In genomic region chr11:95980762-95981418, GRCm38 (mm10) we compare ENCODE assay signal across 9 mouse cellular contexts. TPM values are rescaled to one million over a fixed set of nuclear protein-coding genes. Genes with fewer than 3 reads are reported as not detected.
DNase-seq lines count a peak whose midpoint lies in the region; ATAC-seq and TF ChIP-seq lines count a peak whose summit lies in the region.
"Had no signal": no experiment of that assay in that cellular context is flagged by ENCODE, and none has a peak within 500 bp of the region (broad histone marks: within the 10 kb centered on the region; RNA-seq: fewer than 3 reads in every experiment).

No protein-coding gene starts in this region.

- no peaks in the 10 kb centered on the region for H3K36me3 ChIP-seq in MEL (ENCODE audit: control insufficient read depth in 1 of 2, insufficient read depth in 2 of 2, low read length in 2 of 2)

- ATAC-seq in monocyte, adult 5-6 weeks (replicated peaks; ENCODE audit: insufficient number of reproducible peaks, low FRiP score, low TSS enrichment, poor library complexity, severe bottlenecking) = no peak

- H3K4me1 ChIP-seq in MEL (ENCODE audit: control insufficient read depth in 1 of 2, insufficient read depth in 2 of 2, low read length in 2 of 2) = 0 out of 4 replicates have a peak, but pooled peaks cover 0 to 2% of the 10 kb centered on the region in 2 experiments

- TF ChIP-seq POLR2A in MEL (IDR thresholded peaks at IDR 0.05; ENCODE audit: control insufficient read depth in 1 of 2, insufficient read depth in 1 of 2, low read depth in 1 of 2, low read length in 2 of 2, poor library complexity in 1 of 2) = no peak

- TF ChIP-seq RAD21 in MEL (IDR thresholded peaks at IDR 0.05; ENCODE audit: low read depth, low read length) = peak; percentile 67

- no peak overlapping the region for H3K27ac ChIP-seq in layer of hippocampus, adult 2 months
- no peak overlapping the region for H3K27ac ChIP-seq in MEL (ENCODE audit: control insufficient read depth, low read depth, low read length)
- H3K27ac ChIP-seq: neural tube, embryonic 12.5 days had no signal

- no peaks in the 10 kb centered on the region for H3K79me2 ChIP-seq in MEL (ENCODE audit: control insufficient read depth, insufficient read depth, low read length, poor library complexity)

- TF ChIP-seq CTCF in layer of hippocampus, adult 2 months (conservative IDR thresholded peaks at IDR 0.05) = peak; percentile 72
- TF ChIP-seq CTCF in MEL (IDR thresholded peaks at IDR 0.05 in 2 of 3, conservative IDR thresholded peaks at IDR 0.05 in 1 of 3; ENCODE audit: control insufficient read depth in 1 of 3, insufficient read depth in 1 of 3, low read depth in 2 of 3, low read length in 3 of 3, poor library complexity in 1 of 3, severe bottlenecking in 1 of 3) = peak; percentile 85 to 95 (median 90)

- no peaks in the 10 kb centered on the region for H3K9me3 ChIP-seq in MEL (replicated peaks; ENCODE audit: insufficient read depth, low read length)
- H3K9me3 ChIP-seq: neural tube, embryonic 12.5 days had no signal

- no peaks in the 10 kb centered on the region; a peak in 1 of 4 replicates for H3K27me3 ChIP-seq in MEL (ENCODE audit: control insufficient read depth in 1 of 2, insufficient read depth in 2 of 2, low read length in 2 of 2)
- H3K27me3 ChIP-seq: neural tube, embryonic 12.5 days had no signal

- no peak for DNase-seq in layer of hippocampus, adult 2 months (ENCODE audit: low spot score in 2 of 2)
- DNase-seq in layer of hippocampus, adult 11-12 months (ENCODE audit: low spot score) = no peak
- DNase-seq in MEL (ENCODE audit: low read depth, low spot score) = peak; percentile 86
- DNase-seq in embryo, embryonic 10 days (ENCODE audit: low spot score) = peak; percentile 68
- peak; percentile 77 to 82 for DNase-seq in kidney, postnatal 4 days
- DNase-seq in naive thymus-derived CD4-positive, alpha-beta T cell, adult 2 months (ENCODE audit: low read depth) = peak; percentile 52

- no peak overlapping the region for H3K9ac ChIP-seq in MEL (ENCODE audit: control insufficient read depth, low read depth, low read length, poor library complexity, severe bottlenecking)
- H3K9ac ChIP-seq: neural tube, embryonic 12.5 days had no signal

- no peak overlapping the region for H3K4me3 ChIP-seq in layer of hippocampus, adult 2 months
- H3K4me3 ChIP-seq in MEL (ENCODE audit: control insufficient read depth in 1 of 2, insufficient read depth in 1 of 2, low read depth in 2 of 2, low read length in 2 of 2) = no peak overlapping the region
- H3K4me3 ChIP-seq: neural tube, embryonic 12.5 days had no signal

- TF ChIP-seq EP300 in MEL (IDR thresholded peaks at IDR 0.05; ENCODE audit: low read depth in 1 of 2, low read length in 2 of 2) = no peak

TF ChIP-seq in MEL, 35 proteins besides CTCF, POLR2A, EP300 and RAD21:
- TF ChIP-seq ETS1 (IDR thresholded peaks at IDR 0.05; ENCODE audit: low read depth, low read length) (no peak), TBP (IDR thresholded peaks at IDR 0.05; ENCODE audit: low read depth, low read length) (no peak), ZNF384 (IDR thresholded peaks at IDR 0.05; ENCODE audit: low read depth, low read length) (peak; percentile 37; the same call in 1 of the 2 replicates), ZMIZ1 (IDR thresholded peaks at IDR 0.05; ENCODE audit: low read depth, low read length) (no peak), ELF1 (IDR thresholded peaks at IDR 0.05; ENCODE audit: low read depth, low read length) (0 out of 2 replicates have a peak, but pooled peaks have one; percentile 26), MXI1 (IDR thresholded peaks at IDR 0.05; ENCODE audit: low read depth, low read length) (no peak), MYB (IDR thresholded peaks at IDR 0.05; ENCODE audit: low read depth, low read length) (no peak), USF1 (IDR thresholded peaks at IDR 0.05; ENCODE audit: low read depth, low read length) (no peak), ZKSCAN1 (IDR thresholded peaks at IDR 0.05; ENCODE audit: low read depth, low read length) (no peak), MYC (IDR thresholded peaks at IDR 0.05; ENCODE audit: low read depth, low read length) (peak; percentile 40; the same call in 1 of the 2 replicates), MAX (IDR thresholded peaks at IDR 0.05; ENCODE audit: low read length) (no peak), JUND (IDR thresholded peaks at IDR 0.05; ENCODE audit: low read depth, low read length) (no peak), ZC3H11A (IDR thresholded peaks at IDR 0.05; ENCODE audit: low read depth, low read length) (peak; percentile 71), POLR2AphosphoS5 (IDR thresholded peaks at IDR 0.05; ENCODE audit: borderline replicate concordance, low read depth, low read length) (no peak), CHD2 (IDR thresholded peaks at IDR 0.05; ENCODE audit: low read length) (no peak), SIN3A (IDR thresholded peaks at IDR 0.05; ENCODE audit: low read length) (0 out of 2 replicates have a peak, but pooled peaks have one; percentile 20), MAFK (IDR thresholded peaks at IDR 0.05; ENCODE audit: borderline replicate concordance, low read depth, low read length) (no peak; the same call in 1 of the 2 replicates), POLR2AphosphoS2 (IDR thresholded peaks at IDR 0.05; ENCODE audit: low read length) (no peak), GABPA (IDR thresholded peaks at IDR 0.05; ENCODE audit: low read depth, low read length) (no peak; the same call in 1 of the 2 replicates), RCOR1 (IDR thresholded peaks at IDR 0.05; ENCODE audit: low read depth, low read length) (no peak), TAL1 (IDR thresholded peaks at IDR 0.05; ENCODE audit: low read length) (no peak), KAT2A (conservative IDR thresholded peaks at IDR 0.05; ENCODE audit: low read depth, low read length) (no peak), UBTF (IDR thresholded peaks at IDR 0.05; ENCODE audit: borderline replicate concordance, insufficient read depth, low read depth, low read length) (no peak), HCFC1 (IDR thresholded peaks at IDR 0.05; ENCODE audit: low read depth, low read length) (no peak), BHLHE40 (IDR thresholded peaks at IDR 0.05; ENCODE audit: borderline replicate concordance, low read depth, low read length) (peak; percentile 26; the same call in 1 of the 2 replicates), NRF1 (IDR thresholded peaks at IDR 0.05; ENCODE audit: insufficient read depth, low read depth, low read length, poor library complexity, severe bottlenecking) (no peak), USF2 (IDR thresholded peaks at IDR 0.05; ENCODE audit: borderline replicate concordance in 1 of 2, insufficient read depth in 1 of 2, low read depth in 1 of 2, low read length in 2 of 2) (no peak), SMC3 (IDR thresholded peaks at IDR 0.05; ENCODE audit: low read depth, low read length) (peak; percentile 93)

RNA-seq across cellular contexts. Expression of gene Igf2bp1, which starts 24.9 kb away (rescaled TPM):
- not detected for total RNA-seq in layer of hippocampus, adult 2 months (2021)
- 0.03 and 0.15 TPM in 2 replicates for total RNA-seq in MEL (2012; rRNA removed)
- not detected for polyA plus RNA-seq in MEL (2012; ENCODE audit: insufficient read depth in 1 of 2, insufficient read length in 2 of 2, low read depth in 1 of 2, low replicate concordance in 2 of 2, missing spikeins in 1 of 2)
- not detected in 3 replicates for total RNA-seq in monocyte, adult 5-6 weeks (2017)

RNA-seq across cellular contexts. Expression of gene Gip, which starts 43.5 kb away (rescaled TPM):
- not detected for total RNA-seq in layer of hippocampus, adult 2 months (2021)
- total RNA-seq in MEL (2012; rRNA removed) = 3.8 and 5.0 TPM in 2 replicates
- 1 to 10 TPM in 1 of 2 experiments, not detected in 1; 7.0 TPM for polyA plus RNA-seq in MEL (2012; ENCODE audit: insufficient read depth in 1 of 2, insufficient read length in 2 of 2, low read depth in 1 of 2, low replicate concordance in 2 of 2, missing spikeins in 1 of 2)
- not detected in 3 replicates for total RNA-seq in monocyte, adult 5-6 weeks (2017)
- polyA plus RNA-seq: gonadal fat pad, adult 2 months; neural tube, embryonic 12.5 days had no signal

RNA-seq across cellular contexts. Expression of gene Snf8, which starts 53.8 kb away (rescaled TPM):
- 10 to 100 TPM; 92.8 to 96.8 TPM for total RNA-seq in layer of hippocampus, adult 2 months (2021)
- 135 and 137 TPM in 2 replicates for total RNA-seq in MEL (2012; rRNA removed)
- polyA plus RNA-seq in MEL (2012; ENCODE audit: insufficient read depth in 1 of 2, insufficient read length in 2 of 2, low read depth in 1 of 2, low replicate concordance in 2 of 2, missing spikeins in 1 of 2) = 100 to 1,000 TPM in 1 of 2 experiments, not detected in 1; 183 TPM
- total RNA-seq in monocyte, adult 5-6 weeks (2017) = 66.0 to 93.9 TPM (median 80.9 TPM) in 3 replicates

Comparison
In these comparisons a context has a peak if more than half of its experiments do, and no peak if none do; other contexts are left out.
1. DNase-seq: peak in MEL (single experiment), embryo, embryonic 10 days (single experiment), kidney, postnatal 4 days (2 of 2) and naive thymus-derived CD4-positive, alpha-beta T cell, adult 2 months (single experiment); none in layer of hippocampus, adult 2 months (0 of 2) and layer of hippocampus, adult 11-12 months (single experiment).